Mouse (Mus musculus) liver, adult 2 months (tissue): ENCODE data around the gene Wdr19. TPM values are rescaled to one million over a fixed set of nuclear protein-coding genes. Genes with fewer than 3 reads are reported as not detected.

Experiments
- DNase-seq: peaks from one replicate; pipeline ENCODE4 v3.0.0-alpha.2; 2011; ENCODE audit warnings: low read depth, low spot score; ENCODE audit errors: extremely low read depth
- H3K27ac ChIP-seq: fragments of 200-500 bp; replicated peaks from 2 replicates; pipeline ENCODE4 v1.5.1; 2012; ENCODE audit warnings: low read depth, mild to moderate bottlenecking, control low read depth, inconsistent platforms, low read length; ENCODE audit not compliant: insufficient read depth
- H3K27me3 ChIP-seq: fragments of 200-500 bp; 2 replicates; pipeline ENCODE4 v1.6.1; 2012; ENCODE audit warnings: mild to moderate bottlenecking, moderate library complexity, low read length, inconsistent platforms; ENCODE audit not compliant: control insufficient read depth, insufficient read depth
- H3K36me3 ChIP-seq: fragments of 200-500 bp; 2 replicates; pipeline ENCODE4 v1.6.1; 2012; ENCODE audit warnings: low read length, inconsistent platforms; ENCODE audit not compliant: control insufficient read depth, insufficient read depth
- H3K4me1 ChIP-seq: fragments of 200-500 bp; 2 replicates; pipeline ENCODE4 v1.6.1; 2011; ENCODE audit warnings: low read length; ENCODE audit not compliant: control insufficient read depth, insufficient read depth
- H3K4me3 ChIP-seq: fragments of 200-500 bp; 2 replicates; pipeline ENCODE4 v1.5.1; 2011; ENCODE audit warnings: low read depth, mild to moderate bottlenecking, control low read depth, low read length, moderate library complexity; ENCODE audit not compliant: insufficient read depth
- H3K79me2 ChIP-seq: fragments of 200-500 bp; 2 replicates; pipeline ENCODE4 v1.6.1; 2012; ENCODE audit warnings: inconsistent platforms, mild to moderate bottlenecking, low read length, moderate library complexity; ENCODE audit not compliant: control insufficient read depth, insufficient read depth
- H3K9ac ChIP-seq: fragments of 200-500 bp; 2 replicates; pipeline ENCODE4 v1.6.1; 2012; ENCODE audit warnings: low read depth, mild to moderate bottlenecking, control low read depth, inconsistent platforms, low read length
- CTCF ChIP-seq: fragments of 200-500 bp; IDR thresholded peaks from 2 replicates; pipeline ENCODE4 v1.5.1; 2011; ENCODE audit warnings: low read depth, low read length, control low read depth
- POLR2A ChIP-seq: fragments of 200-500 bp; IDR thresholded peaks from 2 replicates; pipeline ENCODE4 v1.6.1; 2011; ENCODE audit warnings: low read length, control low read depth; ENCODE audit not compliant: insufficient read depth; ENCODE audit errors: extremely low read depth
- WGBS: fragments of 180-500 bp; shearing (Covaris S2); methylation state at CpG from one replicate; pipeline ENCODE4 v1.1.7; 2018; 5-methylcytosine and 5-hydroxymethylcytosine counted together
- polyA plus RNA-seq: library from polyadenylated mRNA; depleted of rRNA; stranded (reverse); fragments of >200 nt; gene quantifications from 2 replicates; pipeline ENCODE4 v1.2.3, GENCODE M21; 2012
- total RNA-seq: library from RNA; depleted of rRNA; stranded (reverse); fragments of >200 nt; gene quantifications from 2 replicates; pipeline ENCODE4 v1.2.3, GENCODE M21; 2014

The Wdr19 gene
- total and polyA plus RNA-seq, 2 experiments = 0.57 to 2.8 TPM

DNA sequence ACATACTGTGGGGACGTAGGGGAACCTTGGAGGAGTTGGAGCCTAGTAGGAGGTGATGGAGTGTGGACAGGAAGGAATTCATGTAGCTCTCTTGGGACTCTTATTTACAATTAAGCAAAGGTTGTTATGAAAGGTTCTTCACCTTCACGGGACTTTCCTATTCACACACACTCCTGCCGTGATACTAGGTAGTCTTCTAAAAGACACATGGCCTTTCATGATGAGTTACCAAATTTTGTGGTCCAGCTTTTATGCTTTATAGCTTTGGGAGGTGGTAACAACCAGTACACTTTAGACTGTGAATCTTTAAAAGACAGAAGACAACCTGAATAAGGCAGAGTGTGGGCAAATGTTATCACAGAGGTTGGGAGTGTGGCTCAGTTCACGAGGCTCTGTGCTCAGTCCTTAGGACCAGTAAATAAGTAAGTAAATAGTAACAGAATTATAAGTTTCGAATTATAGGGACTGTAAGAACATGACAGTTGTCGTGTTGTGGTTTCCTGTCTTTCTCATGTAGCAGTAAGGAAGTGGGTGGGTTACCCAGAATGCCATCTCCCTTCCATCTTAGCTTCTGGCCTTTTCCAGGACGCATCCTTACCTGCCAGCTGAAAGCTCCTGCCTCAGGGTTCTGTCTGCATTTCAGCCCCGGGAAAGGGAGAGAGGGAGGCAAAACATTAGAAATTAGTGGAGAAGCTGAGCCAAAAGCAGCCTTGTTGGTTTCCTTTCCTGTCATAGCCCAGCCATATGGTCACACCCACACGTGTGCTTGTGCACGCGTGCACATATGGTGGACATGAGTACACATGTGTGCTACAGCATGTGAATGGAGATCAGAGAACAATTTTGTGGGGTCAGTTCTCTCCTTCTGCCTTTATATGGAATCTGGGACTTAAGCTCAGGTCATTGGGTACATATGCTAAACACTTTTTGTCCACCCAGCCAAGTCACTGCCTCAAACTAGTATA lies 18.1 kb downstream of the Wdr19 start:
- TF ChIP-seq CTCF = no peak
- TF ChIP-seq POLR2A = no peak
- H3K9ac ChIP-seq = no peak overlapping the region
- WGBS = 88% methylated on average over 11 of the region's 11 CpGs
- H3K4me3 ChIP-seq = no peak overlapping the region
- no peak for DNase-seq
- no peaks in the 10 kb centered on the region; the same call in 1 of the 2 replicates for H3K36me3 ChIP-seq
- no peaks in the 10 kb centered on the region for H3K79me2 ChIP-seq
- no peaks in the 10 kb centered on the region for H3K27me3 ChIP-seq
- no peaks in the 10 kb centered on the region for H3K4me1 ChIP-seq
- H3K27ac ChIP-seq = no peak overlapping the region

DNA sequence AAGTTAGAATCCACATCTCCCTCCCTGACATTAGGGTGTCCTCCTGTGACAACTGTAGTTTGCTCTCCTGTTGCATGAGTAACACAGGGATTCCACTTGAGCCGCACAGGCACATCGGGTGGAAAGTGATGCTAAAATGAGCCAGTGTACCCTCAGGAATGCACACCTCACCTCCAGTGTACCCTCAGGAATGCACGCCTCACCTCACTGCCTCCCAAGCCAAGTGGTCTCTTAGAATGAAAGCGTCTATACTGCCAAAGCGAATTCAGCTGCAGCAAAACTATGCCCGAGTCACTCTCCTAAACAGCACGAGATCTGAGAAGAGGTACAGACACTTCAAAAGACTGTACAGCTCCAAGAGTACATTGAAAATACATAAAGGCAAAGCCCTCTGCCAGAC lies 21.5 kb downstream of the Wdr19 start:
- H3K79me2 ChIP-seq = no peaks in the 10 kb centered on the region

DNA sequence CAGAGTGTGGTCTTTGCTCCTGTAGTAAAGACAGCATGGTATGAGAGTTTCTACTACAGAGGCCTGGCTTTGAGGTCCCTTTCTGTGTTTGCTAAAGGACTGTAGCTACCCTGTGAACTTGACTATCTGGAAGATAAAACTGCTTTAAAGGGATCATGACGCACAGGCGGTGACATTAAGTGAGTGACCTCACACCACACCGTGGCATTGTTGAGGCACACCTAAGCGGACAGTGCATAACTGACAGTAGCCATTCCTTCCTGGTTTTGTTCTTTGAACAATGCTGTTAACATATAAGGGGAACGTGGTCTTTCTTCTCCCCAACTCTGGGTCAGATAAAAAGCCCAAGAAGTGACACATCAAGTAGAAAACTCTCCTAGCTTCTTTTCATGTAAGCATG lies 24.6 kb downstream of the Wdr19 start:
- whole genome bisulfite sequencing = 83% methylated on average over 5 of the region's 5 CpGs
- H3K79me2 ChIP-seq = no peaks in the 10 kb centered on the region
- DNase-seq = no peak

More for the DNA sequence above, 21.5 kb downstream of the Wdr19 start:
- no peak for DNase-seq
- H3K4me1 ChIP-seq = no peaks in the 10 kb centered on the region
- no peaks in the 10 kb centered on the region; the same call in 1 of the 2 replicates for H3K36me3 ChIP-seq
- no peak overlapping the region for H3K27ac ChIP-seq
- H3K27me3 ChIP-seq = no peaks in the 10 kb centered on the region
- WGBS = 92% methylated on average over 7 of the region's 7 CpGs
- H3K4me3 ChIP-seq = no peak overlapping the region
- H3K9ac ChIP-seq = no peak overlapping the region
- TF ChIP-seq CTCF = no peak
- no peak for TF ChIP-seq POLR2A

DNA sequence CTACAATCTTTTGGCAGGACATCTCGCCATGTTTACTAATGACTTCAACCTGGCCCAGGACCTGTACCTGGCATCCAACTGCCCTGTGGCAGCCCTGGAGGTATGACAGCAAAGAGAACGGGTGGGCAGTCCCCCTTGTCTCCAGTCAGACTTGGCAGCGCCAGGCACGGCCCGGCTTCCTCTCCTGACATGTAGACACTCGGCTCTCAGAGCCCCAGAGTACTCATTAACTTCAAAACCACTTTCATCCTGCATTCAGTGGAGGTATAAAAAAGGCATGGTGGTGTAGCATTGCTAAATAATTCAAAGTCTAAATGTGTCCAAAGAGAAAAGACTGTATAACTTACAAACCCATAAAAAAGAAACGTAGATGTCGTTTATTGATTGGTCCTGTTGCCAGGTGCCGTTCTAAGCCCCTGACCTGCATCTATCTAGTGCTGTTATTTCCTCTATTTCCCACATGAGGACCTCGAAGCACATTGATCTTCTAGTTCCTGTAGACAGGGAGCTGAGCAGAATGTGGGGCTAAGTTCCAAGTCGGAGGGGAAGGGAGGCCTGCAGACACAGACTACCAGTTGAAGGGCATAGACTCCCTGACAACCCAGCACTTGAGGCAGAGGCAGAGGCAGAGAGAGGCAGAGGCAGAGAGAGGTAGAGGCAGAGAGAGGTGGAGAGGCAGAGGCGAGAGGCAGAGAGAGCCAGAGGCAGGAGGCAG lies 31.9 kb downstream of the Wdr19 start:
- 34% methylated on average over 12 of the region's 12 CpGs for WGBS
- Histone ChIP-seq H3K27ac (no peak overlapping the region), H3K9ac (no peak overlapping the region), H3K4me3 (no peak overlapping the region), H3K4me1 (peaks cover 2% of the 10 kb centered on the region; the same call in 1 of the 2 replicates), H3K27me3 (no peaks in the 10 kb centered on the region), H3K79me2 (no peaks in the 10 kb centered on the region), H3K36me3 (no peaks in the 10 kb centered on the region)
- DNase-seq = peak; percentile 59
- TF ChIP-seq CTCF (no peak), POLR2A (no peak)

More for the DNA sequence above, 24.6 kb downstream of the Wdr19 start:
- no peak for TF ChIP-seq POLR2A
- TF ChIP-seq CTCF = no peak
- Histone ChIP-seq H3K27ac (no peak overlapping the region), H3K4me3 (no peak overlapping the region), H3K27me3 (no peaks in the 10 kb centered on the region), H3K9ac (no peak overlapping the region), H3K4me1 (no peaks in the 10 kb centered on the region), H3K36me3 (no peaks in the 10 kb centered on the region; the same call in 1 of the 2 replicates)

DNA sequence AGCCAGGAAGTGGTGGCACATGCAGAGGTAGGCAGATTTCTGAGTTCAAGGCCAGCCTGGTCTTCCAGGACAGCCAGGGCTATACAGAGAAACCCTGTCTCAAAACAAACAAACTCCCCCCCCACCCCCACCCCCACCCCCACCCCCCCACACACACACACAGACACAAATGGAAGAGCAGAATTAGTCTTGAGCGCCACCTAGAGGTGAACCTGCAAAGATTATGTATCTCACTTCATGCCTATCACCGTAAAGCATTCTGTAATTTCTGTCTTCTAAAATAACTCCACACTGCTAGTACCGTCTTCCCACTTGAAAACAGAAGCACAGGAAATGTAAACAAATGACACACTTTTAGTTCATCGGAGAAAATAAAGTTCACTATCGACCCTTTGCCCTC lies 43.2 kb downstream of the Wdr19 start:
- peak; percentile 43 for DNase-seq
- no peak overlapping the region for H3K9ac ChIP-seq
- no peak overlapping the region for H3K4me3 ChIP-seq
- no peaks in the 10 kb centered on the region for H3K27me3 ChIP-seq
- H3K36me3 ChIP-seq = no peaks in the 10 kb centered on the region
- H3K27ac ChIP-seq = no peak overlapping the region
- peak; percentile 48 for TF ChIP-seq CTCF
- TF ChIP-seq POLR2A = no peak
- no peaks in the 10 kb centered on the region for H3K79me2 ChIP-seq
- peaks cover 2% of the 10 kb centered on the region; the same call in 1 of the 2 replicates for H3K4me1 ChIP-seq
- WGBS = 53% methylated on average over 5 of the region's 5 CpGs
